Mouse (Mus musculus) hindbrain, embryonic 14.5 days (tissue): ENCODE measurements at regions not wholly inside any gene's neighbourhood (a gene's known extent, or its start where the extent isn't known, plus 50 kb on each side); places are given as distances from the start of the nearest gene placed in this dataset.

ENCODE experiments used
- ATAC-seq: fragments of 200-750 bp; cut with Nextera tagmentation; 2 replicates; pipeline ENCODE4 v1.8.0; 2017; ENCODE audit warnings: moderate number of reproducible peaks, mild to moderate bottlenecking, moderate TSS enrichment, moderate library complexity; ENCODE audit not compliant: low FRiP score
- DNase-seq: peaks from one replicate; pipeline ENCODE4 v3.0.0-alpha.2; 2015; ENCODE audit warnings: low spot score
- H3K27ac ChIP-seq: fragments of 300-500 bp; sonication (generic); 2 replicates; pipeline ENCODE4 v1.5.1; 2014; ENCODE audit warnings: mild to moderate bottlenecking, moderate library complexity
- H3K27me3 ChIP-seq: fragments of 300-500 bp; sonication (generic); 2 replicates; pipeline ENCODE4 v1.6.1; 2014; ENCODE audit warnings: mild to moderate bottlenecking, low read length, mixed read lengths; ENCODE audit not compliant: control insufficient read depth, insufficient read depth
- H3K36me3 ChIP-seq: fragments of 300-500 bp; sonication (generic); replicated peaks from 2 replicates; pipeline ENCODE4 v1.6.1; 2014; ENCODE audit not compliant: control insufficient read depth, insufficient read depth
- H3K4me1 ChIP-seq: fragments of 300-500 bp; sonication (generic); replicated peaks from 2 replicates; pipeline ENCODE4 v1.6.1; 2014; ENCODE audit warnings: antibody characterized with exemption, low read length, mixed read lengths; ENCODE audit not compliant: control insufficient read depth, insufficient read depth
- H3K4me2 ChIP-seq: fragments of 300-500 bp; sonication (generic); replicated peaks from 2 replicates; pipeline ENCODE4 v1.6.1; 2014; ENCODE audit warnings: mild to moderate bottlenecking, moderate library complexity
- H3K4me3 ChIP-seq: fragments of 300-500 bp; sonication (generic); replicated peaks from 2 replicates; pipeline ENCODE4 v1.5.1; 2014; ENCODE audit warnings: mild to moderate bottlenecking, low read length
- H3K9ac ChIP-seq: fragments of 300-500 bp; sonication (generic); 2 replicates; pipeline ENCODE4 v1.6.1; 2014
- H3K9me3 ChIP-seq: fragments of 300-500 bp; sonication (generic); 2 replicates; pipeline ENCODE4 v1.6.1; 2016; ENCODE audit warnings: low read length; ENCODE audit not compliant: control insufficient read depth
- WGBS: fragments of 180-500 bp; shearing (Covaris S2); extraction: QIAGEN DNeasy Blood & Tissue Kit; methylation state at CpG from one replicate; pipeline ENCODE4 v1.1.7; 2014; 5-methylcytosine and 5-hydroxymethylcytosine counted together

- WGBS = 84% methylated on average over 3 of the region's 3 CpGs
- Histone ChIP-seq H3K27me3 (peaks cover 4% of the 10 kb centered on the region; the same call in 1 of the 2 replicates), H3K9ac (no peak overlapping the region), H3K4me2 (no peak overlapping the region), H3K27ac (no peak overlapping the region), H3K36me3 (no peaks in the 10 kb centered on the region), H3K4me1 (0 out of 2 replicates have a peak, but pooled peaks cover 6% of the 10 kb centered on the region), H3K4me3 (no peak overlapping the region), H3K9me3 (no peaks in the 10 kb centered on the region)
- DNase-seq = no peak
- ATAC-seq = no peak
Measured at GRCm38 (mm10) chr8:12075943-12076342, 202.7 kb upstream of the A230072I06Rik start.

DNA sequence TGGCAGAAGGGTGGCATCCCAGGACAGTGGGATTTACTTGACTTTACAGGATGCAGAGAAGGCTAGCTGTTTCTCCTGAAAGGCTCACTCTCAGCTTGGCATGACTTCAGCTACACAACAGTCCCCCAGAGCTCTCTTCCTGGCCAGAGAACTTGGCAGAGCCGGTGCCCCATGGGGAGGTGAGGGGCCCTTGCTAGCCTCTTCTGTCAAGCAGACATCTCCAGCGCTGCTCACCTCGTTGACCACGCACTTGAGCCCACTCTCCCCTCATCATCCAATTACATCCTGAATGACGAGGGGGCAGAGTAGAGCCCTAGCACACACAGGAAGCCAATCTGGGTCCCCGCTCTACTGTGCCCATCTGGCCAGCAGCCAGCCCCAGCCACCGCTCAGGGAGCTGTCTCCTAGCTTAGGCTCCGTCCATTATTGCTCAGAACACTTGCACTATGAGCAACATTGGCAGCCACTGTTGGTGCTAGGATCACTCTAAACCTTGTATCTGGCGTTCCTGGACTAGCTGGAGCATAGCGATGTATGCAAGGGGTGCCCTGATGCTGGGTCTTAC, 201.7 kb upstream of the A230072I06Rik start:
- no peaks in the 10 kb centered on the region for H3K9me3 ChIP-seq
- 0 out of 2 replicates have a peak, but pooled peaks cover 6% of the 10 kb centered on the region for H3K4me1 ChIP-seq
- ATAC-seq (no peak; the same call in 1 of the 2 replicates), DNase-seq (no peak)
- no peaks in the 10 kb centered on the region for H3K36me3 ChIP-seq
- no peak overlapping the region for H3K4me2 ChIP-seq
- no peak overlapping the region for H3K9ac ChIP-seq
- H3K27me3 ChIP-seq = peaks cover 4% of the 10 kb centered on the region; the same call in 1 of the 2 replicates
- H3K4me3 ChIP-seq = no peak overlapping the region
- H3K27ac ChIP-seq = no peak overlapping the region
- 66% methylated on average over 10 of the region's 10 CpGs for WGBS

- Histone ChIP-seq H3K4me3 (no peak overlapping the region), H3K9me3 (no peaks in the 10 kb centered on the region), H3K36me3 (no peaks in the 10 kb centered on the region), H3K9ac (no peak overlapping the region), H3K4me2 (no peak overlapping the region), H3K4me1 (0 out of 2 replicates have a peak, but pooled peaks cover 6% of the 10 kb centered on the region), H3K27ac (no peak overlapping the region), H3K27me3 (peaks cover 4% of the 10 kb centered on the region; the same call in 1 of the 2 replicates)
- DNase-seq (no peak), ATAC-seq (no peak)
- WGBS = 78% methylated on average over 2 of the region's 2 CpGs
Measured at GRCm38 (mm10) chr8:12077896-12078295, 200.7 kb upstream of the A230072I06Rik start.

DNA sequence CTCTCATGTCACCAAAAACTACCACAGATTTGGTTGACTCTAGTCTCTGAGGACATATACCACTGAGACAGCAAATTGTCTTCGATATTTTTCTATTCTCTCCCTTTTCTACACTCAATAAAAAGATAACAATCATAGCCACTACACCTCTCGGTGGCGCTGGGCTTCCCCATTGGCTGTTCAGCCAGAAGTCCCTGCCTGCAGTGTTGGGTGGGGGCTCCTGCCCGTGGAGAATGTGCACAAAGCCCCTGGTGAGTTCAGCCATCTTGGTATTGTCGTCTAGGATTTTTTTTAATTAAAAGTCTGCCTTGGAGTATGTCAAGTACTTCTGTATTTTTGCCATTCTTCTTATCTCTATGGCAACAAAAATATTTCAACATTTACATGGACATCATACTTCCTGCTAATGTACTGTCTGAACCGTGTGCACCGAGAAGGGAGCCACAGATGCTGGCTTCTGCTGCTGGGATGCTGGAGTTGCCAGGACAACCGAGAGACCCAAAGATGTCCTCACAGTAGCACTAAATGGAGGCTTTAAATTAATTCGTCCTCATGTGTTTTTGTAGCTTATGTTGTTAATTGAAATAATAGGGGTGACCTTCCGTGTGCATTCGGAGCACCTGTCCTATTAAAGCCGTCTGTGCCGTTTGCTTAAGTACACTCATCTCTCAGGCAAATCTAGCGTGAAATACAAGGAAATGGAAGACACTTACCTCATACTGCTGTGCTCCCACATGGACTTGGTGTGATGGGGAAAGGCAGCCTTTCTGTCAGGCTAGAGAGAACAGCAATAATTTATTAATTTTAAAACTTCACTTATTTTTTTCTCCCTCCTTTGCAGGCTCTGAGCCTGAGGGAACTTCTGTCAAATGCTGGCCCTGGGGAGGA, 199.7 kb upstream of the A230072I06Rik start:
- Histone ChIP-seq H3K9me3 (no peaks in the 10 kb centered on the region), H3K27ac (no peak overlapping the region), H3K27me3 (peaks cover 12% of the 10 kb centered on the region; the same call in 1 of the 2 replicates), H3K36me3 (no peaks in the 10 kb centered on the region), H3K4me3 (no peak overlapping the region), H3K4me1 (0 out of 2 replicates have a peak, but pooled peaks cover 6% of the 10 kb centered on the region), H3K4me2 (no peak overlapping the region), H3K9ac (no peak overlapping the region)
- WGBS = 43% methylated on average over 14 of the region's 14 CpGs
- ATAC-seq = no peak
- no peak for DNase-seq

- H3K27ac ChIP-seq = no peak overlapping the region
- H3K4me2 ChIP-seq = no peak overlapping the region
- 86% methylated on average over 5 of the region's 5 CpGs for WGBS
- no peak overlapping the region for H3K4me3 ChIP-seq
- DNase-seq (no peak), ATAC-seq (no peak)
- H3K4me1 ChIP-seq = 0 out of 2 replicates have a peak, but pooled peaks cover 6% of the 10 kb centered on the region
- peaks cover 12% of the 10 kb centered on the region; the same call in 1 of the 2 replicates for H3K27me3 ChIP-seq
- H3K36me3 ChIP-seq = no peaks in the 10 kb centered on the region
- H3K9ac ChIP-seq = no peak overlapping the region
- H3K9me3 ChIP-seq = no peaks in the 10 kb centered on the region
Measured at GRCm38 (mm10) chr8:12081536-12081935, 197.1 kb upstream of the A230072I06Rik start.

DNA sequence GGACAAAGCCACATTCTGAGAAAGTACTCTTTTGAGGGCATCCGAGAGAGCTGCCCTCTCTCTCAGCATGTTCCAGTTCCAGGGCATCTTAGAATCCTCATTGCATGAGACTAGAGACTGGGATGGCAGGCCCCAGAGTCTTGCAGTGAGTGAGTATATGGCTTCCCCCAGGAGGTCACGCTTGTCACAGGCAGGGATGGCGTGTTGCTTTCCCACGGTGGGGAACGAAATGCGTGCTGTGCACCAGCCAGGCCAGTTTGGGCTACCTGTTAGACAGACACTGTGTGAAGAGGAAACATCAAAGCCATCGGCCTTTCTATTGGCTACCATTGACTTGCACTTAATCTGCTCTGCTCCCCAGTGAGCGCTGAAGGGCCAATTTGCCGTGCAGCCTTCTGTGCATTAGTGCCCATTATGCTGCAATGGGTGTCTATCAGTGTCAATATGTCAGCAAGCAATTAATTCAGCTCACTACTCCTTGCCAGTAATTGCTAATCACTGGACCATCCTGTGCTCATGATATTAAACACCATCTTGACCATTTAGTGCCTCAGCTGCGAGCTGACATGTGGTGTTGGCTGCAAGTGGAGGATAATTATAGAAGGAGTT, 191.3 kb upstream of the A230072I06Rik start:
- Histone ChIP-seq H3K4me2 (no peak overlapping the region), H3K9ac (no peak overlapping the region), H3K4me3 (no peak overlapping the region), H3K9me3 (no peaks in the 10 kb centered on the region), H3K4me1 (no peaks in the 10 kb centered on the region), H3K36me3 (no peaks in the 10 kb centered on the region), H3K27ac (no peak overlapping the region), H3K27me3 (0 out of 2 replicates have a peak, but pooled peaks cover 8% of the 10 kb centered on the region)
- 52% methylated on average over 10 of the region's 10 CpGs for WGBS
- ATAC-seq = no peak
- no peak for DNase-seq

GRCm38 (mm10) chr8:12100145-12100544, 178.5 kb upstream of the A230072I06Rik start:
- no peak overlapping the region for H3K27ac ChIP-seq
- H3K4me2 ChIP-seq = no peak overlapping the region
- no peaks in the 10 kb centered on the region for H3K4me1 ChIP-seq
- H3K9me3 ChIP-seq = no peaks in the 10 kb centered on the region; the same call in 1 of the 2 replicates
- WGBS = 87% methylated on average over 8 of the region's 8 CpGs
- no peak overlapping the region for H3K9ac ChIP-seq
- DNase-seq = no peak
- H3K27me3 ChIP-seq = 0 out of 2 replicates have a peak, but pooled peaks cover 6% of the 10 kb centered on the region
- ATAC-seq = no peak
- H3K4me3 ChIP-seq = no peak overlapping the region
- H3K36me3 ChIP-seq = no peaks in the 10 kb centered on the region

DNA sequence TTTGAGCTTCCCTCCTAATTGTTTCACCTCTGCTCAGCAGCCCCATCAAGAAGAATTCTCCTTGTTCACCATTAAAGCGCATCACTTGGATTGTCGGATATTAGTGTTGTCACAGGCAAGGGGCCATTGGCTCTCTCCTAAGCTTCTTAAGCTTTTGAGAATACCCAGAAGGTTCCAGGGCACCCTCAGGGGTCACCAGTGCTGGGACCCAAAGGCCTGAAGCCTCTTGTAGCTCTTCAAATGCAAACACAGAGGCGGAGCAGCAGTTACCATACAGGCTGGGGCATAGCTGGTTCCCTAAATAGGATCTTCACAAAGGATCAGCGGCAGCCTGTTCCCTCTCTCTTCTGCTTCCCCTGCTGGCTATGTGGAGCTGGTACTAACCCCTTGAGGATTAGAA, 175.3 kb upstream of the A230072I06Rik start:
- WGBS = 51% methylated on average over 4 of the region's 4 CpGs
- DNase-seq = no peak
- H3K4me3 ChIP-seq = no peak overlapping the region
- no peak overlapping the region for H3K27ac ChIP-seq
- H3K27me3 ChIP-seq = 0 out of 2 replicates have a peak, but pooled peaks cover 16% of the 10 kb centered on the region
- H3K9me3 ChIP-seq = no peaks in the 10 kb centered on the region; the same call in 1 of the 2 replicates
- no peaks in the 10 kb centered on the region for H3K36me3 ChIP-seq
- no peak overlapping the region for H3K9ac ChIP-seq
- H3K4me2 ChIP-seq = no peak overlapping the region
- peaks cover 5% of the 10 kb centered on the region; the same call in 1 of the 2 replicates for H3K4me1 ChIP-seq
- no peak for ATAC-seq
